Mouse (Mus musculus) limb, embryonic 14.5 days (tissue): ENCODE data around the gene Mroh2a. TPM values are rescaled to one million over a fixed set of nuclear protein-coding genes. Genes with fewer than 3 reads are reported as not detected.

Experiments used
- ATAC-seq: fragments of 200-750 bp; cut with Nextera tagmentation; 2 replicates; pipeline ENCODE4 v1.8.0; 2017; ENCODE audit warnings: low read depth, moderate number of reproducible peaks, moderate TSS enrichment; ENCODE audit not compliant: low FRiP score
- DNase-seq: peaks from one replicate; pipeline ENCODE4 v3.0.0-alpha.2; 2015; ENCODE audit warnings: low spot score
- H3K27ac ChIP-seq: fragments of 300-500 bp; sonication (generic); replicated peaks from 2 replicates; pipeline ENCODE4 v1.5.1; 2014; ENCODE audit warnings: low read depth, mild to moderate bottlenecking, low read length, moderate library complexity, mixed read lengths
- H3K27me3 ChIP-seq: fragments of 300-500 bp; sonication (generic); 2 replicates; pipeline ENCODE4 v1.6.1; 2014; ENCODE audit warnings: low read length, mixed read lengths; ENCODE audit not compliant: control insufficient read depth, insufficient read depth
- H3K36me3 ChIP-seq: fragments of 300-500 bp; sonication (generic); 2 replicates; pipeline ENCODE4 v1.6.1; 2014; ENCODE audit warnings: mild to moderate bottlenecking, low read length, moderate library complexity, mixed read lengths; ENCODE audit not compliant: control insufficient read depth, insufficient read depth
- H3K4me1 ChIP-seq: fragments of 300-500 bp; sonication (generic); 2 replicates; pipeline ENCODE4 v1.6.1; 2014; ENCODE audit warnings: antibody characterized with exemption, low read length, mixed read lengths; ENCODE audit not compliant: control insufficient read depth, insufficient read depth
- H3K4me2 ChIP-seq: fragments of 300-500 bp; sonication (generic); replicated peaks from 2 replicates; pipeline ENCODE4 v1.6.1; 2014; ENCODE audit warnings: low read depth, mild to moderate bottlenecking, low read length, moderate library complexity; ENCODE audit not compliant: severe bottlenecking
- H3K4me3 ChIP-seq: fragments of 300-500 bp; sonication (generic); replicated peaks from 2 replicates; pipeline ENCODE4 v1.5.1; 2014; ENCODE audit warnings: low read length
- H3K9ac ChIP-seq: fragments of 300-500 bp; sonication (generic); 2 replicates; pipeline ENCODE4 v1.6.1; 2014; ENCODE audit warnings: mild to moderate bottlenecking, low read depth, low read length, moderate library complexity; ENCODE audit not compliant: severe bottlenecking
- H3K9me3 ChIP-seq: fragments of 300-500 bp; sonication (generic); 2 replicates; pipeline ENCODE4 v1.6.1; 2016; ENCODE audit warnings: low read length; ENCODE audit not compliant: control insufficient read depth
- POLR2A ChIP-seq: fragments of 200-500 bp; IDR thresholded peaks from 2 replicates; pipeline ENCODE4 v1.8.0; 2012; ENCODE audit warnings: inconsistent platforms, mild to moderate bottlenecking, moderate library complexity, borderline replicate concordance; ENCODE audit not compliant: insufficient read depth, insufficient read length; ENCODE audit errors: extremely low read depth
- WGBS: fragments of 180-500 bp; shearing (Covaris S2); extraction: QIAGEN DNeasy Blood & Tissue Kit; methylation state at CpG from one replicate; pipeline ENCODE4 v1.1.7; 2014; 5-methylcytosine and 5-hydroxymethylcytosine counted together
- polyA plus RNA-seq, 2 experiments: library from polyadenylated mRNA; depleted of rRNA in 1 of 2; stranded (reverse) in 1 of 2; unstranded in 1 of 2; fragments of >200 nt; fragmentation: Nextera tagmentation in 1 of 2; extraction: Ambion mirVana in 1 of 2; gene quantifications; 2 replicates each; pipeline versions ENCODE4 v1.2.1 to v1.2.3; 2012 to 2014

The Mroh2a gene
- polyA plus RNA-seq, 2 experiments: 0.20 to 2.2 TPM

DNA sequence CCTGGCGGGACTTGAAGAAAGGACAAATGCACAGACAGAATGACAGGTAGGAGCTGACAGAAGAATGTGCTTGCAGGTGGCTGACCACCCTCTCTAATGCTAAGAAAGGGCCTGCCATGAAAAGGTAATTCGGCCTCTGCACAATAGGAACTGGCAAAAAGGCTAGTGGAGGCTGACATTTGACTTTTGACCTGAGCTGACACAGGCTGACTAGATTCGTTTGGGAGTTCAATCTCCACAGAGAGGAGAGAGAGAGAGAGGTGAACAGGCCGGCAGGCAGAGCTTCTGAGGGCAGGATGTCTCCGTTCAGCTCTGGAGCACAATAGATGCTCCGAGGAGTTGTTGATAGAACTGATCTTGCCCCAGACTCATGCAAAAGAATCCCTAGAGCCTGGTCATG lies 19.6 kb downstream of the Mroh2a start:
- 47% methylated on average over 6 of the region's 6 CpGs for WGBS

DNA sequence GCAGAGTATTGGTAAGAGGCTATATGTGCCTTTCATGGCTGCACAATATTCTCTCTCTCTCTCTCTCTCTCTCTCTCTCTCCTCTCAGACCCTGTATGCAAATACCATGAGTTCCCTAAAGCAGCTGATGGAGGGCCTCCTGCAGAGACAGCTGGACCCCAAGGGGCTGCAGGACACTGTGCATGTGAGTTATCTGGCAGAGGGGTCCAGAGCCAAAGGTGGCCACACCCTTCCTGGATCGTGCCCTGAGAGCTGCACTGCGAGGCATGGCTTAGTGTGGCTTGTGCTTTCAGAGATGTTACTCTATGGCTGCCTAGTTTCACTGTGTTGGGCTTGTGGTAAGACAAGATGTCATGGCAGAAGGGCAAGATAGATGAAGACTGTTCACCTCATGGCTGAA lies 20.9 kb downstream of the Mroh2a start:
- H3K9ac ChIP-seq: no peak overlapping the region
- no peak for TF ChIP-seq POLR2A
- DNase-seq: no peak
- H3K36me3 ChIP-seq: no peaks in the 10 kb centered on the region
- H3K27ac ChIP-seq: no peak overlapping the region
- 48% methylated on average over 2 of the region's 2 CpGs for WGBS
- peaks cover 87% of the 10 kb centered on the region for H3K9me3 ChIP-seq
- no peak for ATAC-seq
- no peak overlapping the region for H3K4me3 ChIP-seq
- H3K27me3 ChIP-seq: no peaks in the 10 kb centered on the region
- H3K4me2 ChIP-seq: no peak overlapping the region
- H3K4me1 ChIP-seq: no peaks in the 10 kb centered on the region

More for the DNA sequence above, 19.6 kb downstream of the Mroh2a start:
- no peak for DNase-seq
- TF ChIP-seq POLR2A: no peak
- Histone ChIP-seq H3K27ac (no peak overlapping the region), H3K4me3 (no peak overlapping the region), H3K4me1 (no peaks in the 10 kb centered on the region), H3K27me3 (no peaks in the 10 kb centered on the region), H3K9ac (no peak overlapping the region), H3K9me3 (peaks cover 92% of the 10 kb centered on the region), H3K36me3 (no peaks in the 10 kb centered on the region), H3K4me2 (no peak overlapping the region)
- no peak for ATAC-seq

DNA sequence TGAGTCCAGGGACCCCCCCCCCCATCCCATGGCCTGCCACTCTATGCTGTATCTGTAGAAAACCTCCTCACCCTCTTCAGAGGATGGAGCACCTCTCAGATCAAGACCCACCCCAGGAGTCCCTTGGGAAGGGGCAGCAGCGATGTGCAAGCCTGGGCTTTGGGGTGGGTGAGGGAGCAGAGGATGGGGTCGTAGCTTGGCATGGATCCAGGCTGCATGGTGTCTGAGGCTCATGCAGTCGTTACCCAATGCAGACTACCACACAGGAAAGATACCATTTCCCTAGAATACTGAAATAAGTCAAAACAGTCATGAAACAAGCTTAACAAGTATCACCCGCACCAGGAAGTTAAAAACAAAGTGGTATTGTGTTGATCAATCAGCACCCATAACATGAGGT lies 21.9 kb downstream of the Mroh2a start:
- no peaks in the 10 kb centered on the region for H3K36me3 ChIP-seq
- no peaks in the 10 kb centered on the region for H3K4me1 ChIP-seq
- no peak overlapping the region for H3K9ac ChIP-seq
- H3K4me2 ChIP-seq: no peak overlapping the region
- peaks cover 87% of the 10 kb centered on the region for H3K9me3 ChIP-seq
- no peak overlapping the region for H3K4me3 ChIP-seq
- ATAC-seq (no peak), DNase-seq (no peak)
- 71% methylated on average over 4 of the region's 4 CpGs for WGBS
- TF ChIP-seq POLR2A: no peak
- no peak overlapping the region for H3K27ac ChIP-seq
- H3K27me3 ChIP-seq: no peaks in the 10 kb centered on the region

DNA sequence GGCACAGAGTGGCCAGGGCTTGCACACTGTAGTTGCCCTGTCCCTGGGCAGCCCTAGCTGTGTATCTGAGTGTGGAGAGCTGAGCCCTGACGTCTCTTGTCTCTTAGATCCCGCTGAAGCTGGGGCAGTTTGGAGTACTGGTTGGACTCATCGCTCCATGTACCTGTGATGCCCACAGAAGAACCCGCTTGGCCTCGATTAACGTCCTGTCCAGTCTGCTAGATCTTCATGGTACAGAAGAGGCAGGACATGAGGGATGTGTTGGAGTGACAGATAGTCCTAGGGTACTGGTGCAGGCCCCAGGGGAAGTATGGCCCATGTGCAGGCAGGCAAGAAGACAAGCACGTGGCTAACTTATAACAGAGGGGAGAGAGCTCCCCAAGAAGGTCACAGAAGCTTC lies 22.8 kb downstream of the Mroh2a start:
- no peaks in the 10 kb centered on the region for H3K4me1 ChIP-seq
- no peak overlapping the region for H3K4me3 ChIP-seq
- no peak overlapping the region for H3K4me2 ChIP-seq
- no peak overlapping the region for H3K27ac ChIP-seq
- TF ChIP-seq POLR2A: no peak
- peaks cover 83% of the 10 kb centered on the region for H3K9me3 ChIP-seq
- H3K27me3 ChIP-seq: no peaks in the 10 kb centered on the region
- WGBS: 78% methylated on average over 7 of the region's 7 CpGs
- ATAC-seq (no peak), DNase-seq (no peak)
- H3K36me3 ChIP-seq: no peaks in the 10 kb centered on the region
- no peak overlapping the region for H3K9ac ChIP-seq

DNA sequence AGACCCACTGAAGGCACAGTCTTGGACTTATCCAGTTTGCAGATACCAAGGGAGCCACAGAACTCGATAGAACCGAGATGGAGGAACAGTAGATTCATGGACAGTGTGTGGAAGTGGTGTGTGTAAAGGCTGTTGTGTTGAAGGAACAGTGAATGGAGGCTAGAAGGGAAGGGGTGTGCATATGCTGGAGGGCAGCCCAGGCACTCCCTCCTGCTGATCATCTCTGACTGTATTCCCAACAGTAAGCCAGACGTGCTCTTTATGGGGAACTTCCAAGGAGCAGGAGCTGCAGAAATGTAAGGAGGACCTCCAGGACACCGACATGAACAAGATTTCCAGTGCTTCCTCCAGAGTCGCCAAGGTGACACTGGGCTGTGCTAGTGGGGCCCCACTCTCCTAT lies 23.2 kb downstream of the Mroh2a start:
- Histone ChIP-seq H3K9ac (no peak overlapping the region), H3K9me3 (peaks cover 83% of the 10 kb centered on the region), H3K4me3 (no peak overlapping the region), H3K36me3 (no peaks in the 10 kb centered on the region), H3K4me2 (no peak overlapping the region), H3K4me1 (no peaks in the 10 kb centered on the region), H3K27me3 (no peaks in the 10 kb centered on the region), H3K27ac (no peak overlapping the region)
- DNase-seq (no peak), ATAC-seq (no peak)
- TF ChIP-seq POLR2A: no peak
- 80% methylated on average over 5 of the region's 5 CpGs for WGBS

DNA sequence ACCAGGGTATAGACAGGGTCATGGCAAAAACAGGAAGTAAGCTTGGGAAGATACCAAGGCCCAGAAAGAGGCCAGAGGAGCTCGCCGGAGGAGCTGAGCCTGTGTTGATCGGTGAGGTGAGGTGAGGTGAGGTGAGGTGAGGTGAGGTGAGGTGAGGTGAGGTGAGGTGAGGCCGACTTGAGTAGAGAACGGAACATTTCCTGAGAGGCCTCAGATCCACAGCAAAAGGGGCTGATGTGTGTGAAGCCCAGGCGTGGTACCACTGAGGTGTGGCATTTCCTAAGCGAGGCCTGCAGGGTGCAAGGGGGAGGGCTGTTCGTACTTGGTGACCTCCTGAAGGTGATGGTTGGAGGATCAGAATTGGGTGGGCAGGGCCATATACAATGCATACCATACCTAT lies 26.3 kb downstream of the Mroh2a start:
- ATAC-seq: no peak
- Histone ChIP-seq H3K27me3 (no peaks in the 10 kb centered on the region), H3K9me3 (peaks cover 84% of the 10 kb centered on the region)

More for the DNA sequence above, 26.3 kb downstream of the Mroh2a start:
- no peak for TF ChIP-seq POLR2A
- no peak overlapping the region for H3K4me2 ChIP-seq
- no peak for DNase-seq
- no peak overlapping the region for H3K9ac ChIP-seq
- no peaks in the 10 kb centered on the region for H3K36me3 ChIP-seq
- no peaks in the 10 kb centered on the region for H3K4me1 ChIP-seq
- H3K27ac ChIP-seq: no peak overlapping the region
- H3K4me3 ChIP-seq: no peak overlapping the region
- WGBS: 74% methylated on average over 8 of the region's 8 CpGs
